Mouse (Mus musculus): ENCODE data around the gene Fam155a. TPM values are rescaled to one million over a fixed set of nuclear protein-coding genes. Genes with fewer than 3 reads are reported as not detected.

The Fam155a gene
- polyA plus RNA-seq, 1 experiment from 2014 or later = 0.07 TPM

- no peak overlapping the region for H3K27ac ChIP-seq (replicated peaks)
- H3K27me3 ChIP-seq = no peaks in the 10 kb centered on the region
- H3K9ac ChIP-seq = no peak overlapping the region
- H3K9me3 ChIP-seq (replicated peaks) = no peaks in the 10 kb centered on the region
- no peak overlapping the region for H3K4me3 ChIP-seq (replicated peaks)
- no peaks in the 10 kb centered on the region for H3K4me1 ChIP-seq (replicated peaks)
- 69% methylated on average over 3 of the region's 3 CpGs for WGBS (ENCODE audit: insufficient replicate concordance)
- ATAC-seq (ENCODE audit: insufficient read depth) = no peak
- no peak overlapping the region for H3K4me2 ChIP-seq
- no peaks in the 10 kb centered on the region for H3K36me3 ChIP-seq (replicated peaks)
Observed at GRCm38 (mm10) chr8:9549199-9549598, 221.8 kb downstream of the Fam155a start.

GRCm38 (mm10) chr8:9547558-9547954 lies 223.4 kb downstream of the Fam155a start:
- Histone ChIP-seq H3K9ac (no peak overlapping the region), H3K9me3 (replicated peaks) (no peaks in the 10 kb centered on the region), H3K27ac (replicated peaks) (no peak overlapping the region), H3K4me2 (no peak overlapping the region), H3K4me1 (replicated peaks) (no peaks in the 10 kb centered on the region), H3K36me3 (replicated peaks) (no peaks in the 10 kb centered on the region), H3K27me3 (no peaks in the 10 kb centered on the region), H3K4me3 (replicated peaks) (no peak overlapping the region)
- WGBS (ENCODE audit: insufficient replicate concordance) = 30% methylated on average over 2 of the region's 2 CpGs
- no peak for ATAC-seq (ENCODE audit: insufficient read depth)

GRCm38 (mm10) chr8:9546919-9547557 lies 223.9 kb downstream of the Fam155a start:
- no peak for ATAC-seq (ENCODE audit: insufficient read depth)
- no peak overlapping the region for H3K27ac ChIP-seq (replicated peaks)
- no peaks in the 10 kb centered on the region for H3K4me1 ChIP-seq (replicated peaks)
- 49% methylated on average over 6 of the region's 6 CpGs for WGBS (ENCODE audit: insufficient replicate concordance)
- H3K36me3 ChIP-seq (replicated peaks) = no peaks in the 10 kb centered on the region
- no peak overlapping the region for H3K9ac ChIP-seq
- H3K4me3 ChIP-seq (replicated peaks) = no peak overlapping the region
- no peaks in the 10 kb centered on the region for H3K9me3 ChIP-seq (replicated peaks)
- H3K4me2 ChIP-seq = no peak overlapping the region
- no peaks in the 10 kb centered on the region for H3K27me3 ChIP-seq

DNA sequence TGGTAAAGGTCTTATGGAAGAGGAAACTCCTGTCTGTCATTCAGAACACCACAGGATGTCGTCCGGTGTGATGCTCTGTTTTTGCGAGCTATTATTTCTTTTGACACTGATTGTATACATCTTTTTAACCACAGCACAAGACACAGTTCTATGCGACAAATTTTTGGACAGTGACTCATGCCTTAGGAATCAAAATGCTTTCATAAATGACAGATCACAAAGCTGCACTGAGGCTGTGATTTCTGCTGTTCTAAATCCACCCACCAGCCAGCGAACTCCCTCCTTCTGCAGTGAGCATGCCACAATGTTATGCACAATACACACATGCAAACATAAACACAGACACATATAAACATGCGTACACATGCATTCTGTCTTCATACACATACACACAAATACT lies 224.5 kb downstream of the Fam155a start:
- Histone ChIP-seq H3K4me1 (replicated peaks) (no peaks in the 10 kb centered on the region), H3K9ac (no peak overlapping the region), H3K27me3 (no peaks in the 10 kb centered on the region), H3K9me3 (replicated peaks) (no peaks in the 10 kb centered on the region), H3K4me3 (replicated peaks) (no peak overlapping the region), H3K27ac (replicated peaks) (no peak overlapping the region), H3K4me2 (no peak overlapping the region), H3K36me3 (replicated peaks) (no peaks in the 10 kb centered on the region)
- ATAC-seq (ENCODE audit: insufficient read depth) = no peak
- 42% methylated on average over 6 of the region's 6 CpGs for WGBS (ENCODE audit: insufficient replicate concordance)

DNA sequence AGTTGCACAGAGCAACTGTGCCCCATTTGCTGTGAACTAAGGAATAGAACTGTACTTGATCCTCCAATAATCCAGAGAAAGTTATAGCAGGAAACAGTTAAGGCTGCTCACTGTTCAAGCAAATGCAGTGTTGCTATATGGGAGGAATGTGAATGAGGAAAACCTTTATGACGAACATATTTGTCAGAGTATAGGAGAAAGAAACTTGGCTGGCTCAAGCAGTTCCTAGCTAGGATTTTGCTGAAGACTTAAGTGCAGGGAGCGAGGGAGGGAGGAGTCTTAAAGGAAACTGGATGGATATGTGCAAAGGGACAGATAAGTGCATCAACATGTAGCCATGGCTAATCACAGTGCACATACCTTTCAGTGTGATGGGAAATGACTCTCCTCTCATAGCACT lies 225.3 kb downstream of the Fam155a start:
- no peak for ATAC-seq (ENCODE audit: insufficient read depth)
- Histone ChIP-seq H3K4me1 (replicated peaks) (no peaks in the 10 kb centered on the region), H3K9ac (no peak overlapping the region), H3K36me3 (replicated peaks) (no peaks in the 10 kb centered on the region), H3K4me3 (replicated peaks) (no peak overlapping the region), H3K27ac (replicated peaks) (no peak overlapping the region), H3K9me3 (replicated peaks) (no peaks in the 10 kb centered on the region), H3K27me3 (no peaks in the 10 kb centered on the region), H3K4me2 (no peak overlapping the region)
- 38% methylated on average over 2 of the region's 2 CpGs for WGBS (ENCODE audit: insufficient replicate concordance)

- Histone ChIP-seq H3K4me3 (replicated peaks) (no peak overlapping the region), H3K9ac (no peak overlapping the region), H3K27me3 (no peaks in the 10 kb centered on the region), H3K27ac (replicated peaks) (no peak overlapping the region), H3K4me1 (replicated peaks) (no peaks in the 10 kb centered on the region), H3K9me3 (replicated peaks) (no peaks in the 10 kb centered on the region), H3K36me3 (replicated peaks) (no peaks in the 10 kb centered on the region), H3K4me2 (no peak overlapping the region)
- 60% methylated on average over 5 of the region's 5 CpGs for WGBS (ENCODE audit: insufficient replicate concordance)
- ATAC-seq (ENCODE audit: insufficient read depth) = no peak
Observed at GRCm38 (mm10) chr8:9535730-9536372, 235.1 kb downstream of the Fam155a start.

GRCm38 (mm10) chr8:9526515-9526914 lies 244.4 kb downstream of the Fam155a start:
- no peak overlapping the region for H3K9ac ChIP-seq
- H3K4me3 ChIP-seq (replicated peaks) = no peak overlapping the region
- ATAC-seq (ENCODE audit: insufficient read depth) = no peak
- no peaks in the 10 kb centered on the region for H3K27me3 ChIP-seq
- H3K4me1 ChIP-seq (replicated peaks) = no peaks in the 10 kb centered on the region
- no peak overlapping the region for H3K27ac ChIP-seq (replicated peaks)
- H3K4me2 ChIP-seq = no peak overlapping the region
- H3K36me3 ChIP-seq (replicated peaks) = no peaks in the 10 kb centered on the region
- WGBS (ENCODE audit: insufficient replicate concordance) = 69% methylated on average over 3 of the region's 3 CpGs
- H3K9me3 ChIP-seq (replicated peaks) = no peaks in the 10 kb centered on the region

- no peaks in the 10 kb centered on the region for H3K9me3 ChIP-seq (replicated peaks)
- no peak for ATAC-seq (ENCODE audit: insufficient read depth)
- WGBS (ENCODE audit: insufficient replicate concordance) = 53% methylated on average over 2 of the region's 2 CpGs
- no peaks in the 10 kb centered on the region for H3K4me1 ChIP-seq (replicated peaks)
- no peak overlapping the region for H3K27ac ChIP-seq (replicated peaks)
- no peak overlapping the region for H3K4me3 ChIP-seq (replicated peaks)
- no peak overlapping the region for H3K4me2 ChIP-seq
- H3K9ac ChIP-seq = no peak overlapping the region
- no peaks in the 10 kb centered on the region for H3K36me3 ChIP-seq (replicated peaks)
- no peaks in the 10 kb centered on the region for H3K27me3 ChIP-seq
Observed at GRCm38 (mm10) chr8:9521577-9521976, 249.4 kb downstream of the Fam155a start.

DNA sequence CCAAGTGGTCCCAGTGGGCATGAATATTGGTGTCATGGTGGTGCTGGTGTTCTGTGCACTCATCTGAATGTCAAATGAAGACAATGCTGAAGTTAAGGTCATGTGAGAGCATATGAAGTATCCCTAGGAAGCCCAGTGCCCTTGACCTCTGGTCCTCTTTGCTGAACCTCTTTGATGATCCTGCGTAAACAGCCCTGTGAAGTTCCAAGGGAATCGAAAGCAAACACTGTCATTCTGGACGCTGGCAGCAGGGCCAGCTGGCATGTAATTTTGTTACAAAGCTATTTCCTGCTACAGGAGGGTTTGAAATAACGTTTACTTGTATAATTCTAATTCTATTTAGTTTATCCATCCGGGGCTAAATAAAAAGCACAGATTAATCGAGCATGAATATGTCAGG lies 270.2 kb downstream of the Fam155a start:
- H3K9me3 ChIP-seq (replicated peaks) = no peaks in the 10 kb centered on the region
- no peaks in the 10 kb centered on the region for H3K36me3 ChIP-seq (replicated peaks)
- no peaks in the 10 kb centered on the region for H3K4me1 ChIP-seq (replicated peaks)
- no peak overlapping the region for H3K4me3 ChIP-seq (replicated peaks)
- 45% methylated on average over 6 of the region's 6 CpGs for WGBS (ENCODE audit: insufficient replicate concordance)
- H3K27ac ChIP-seq (replicated peaks) = no peak overlapping the region
- no peak for ATAC-seq (ENCODE audit: insufficient read depth)
- no peaks in the 10 kb centered on the region for H3K27me3 ChIP-seq
- H3K4me2 ChIP-seq = no peak overlapping the region
- H3K9ac ChIP-seq = no peak overlapping the region

DNA sequence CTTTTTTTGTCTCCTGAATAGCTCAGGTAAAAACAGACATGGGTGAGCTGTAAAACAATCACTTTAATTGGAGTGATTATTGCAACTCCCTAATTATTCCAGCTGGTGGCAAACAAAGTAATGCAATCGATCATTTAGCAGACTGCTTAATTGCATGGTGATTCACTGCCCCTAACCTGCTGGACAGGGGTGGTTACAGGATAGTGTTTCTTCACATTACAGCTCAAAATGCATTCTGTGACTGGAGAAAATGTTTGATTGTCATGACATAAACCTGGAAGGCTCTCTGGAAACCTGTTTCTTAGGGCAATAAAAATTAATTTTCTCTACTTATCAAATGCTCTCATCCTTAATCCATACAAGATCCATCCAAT lies 276.7 kb downstream of the Fam155a start:
- H3K9ac ChIP-seq = no peak overlapping the region

DNA sequence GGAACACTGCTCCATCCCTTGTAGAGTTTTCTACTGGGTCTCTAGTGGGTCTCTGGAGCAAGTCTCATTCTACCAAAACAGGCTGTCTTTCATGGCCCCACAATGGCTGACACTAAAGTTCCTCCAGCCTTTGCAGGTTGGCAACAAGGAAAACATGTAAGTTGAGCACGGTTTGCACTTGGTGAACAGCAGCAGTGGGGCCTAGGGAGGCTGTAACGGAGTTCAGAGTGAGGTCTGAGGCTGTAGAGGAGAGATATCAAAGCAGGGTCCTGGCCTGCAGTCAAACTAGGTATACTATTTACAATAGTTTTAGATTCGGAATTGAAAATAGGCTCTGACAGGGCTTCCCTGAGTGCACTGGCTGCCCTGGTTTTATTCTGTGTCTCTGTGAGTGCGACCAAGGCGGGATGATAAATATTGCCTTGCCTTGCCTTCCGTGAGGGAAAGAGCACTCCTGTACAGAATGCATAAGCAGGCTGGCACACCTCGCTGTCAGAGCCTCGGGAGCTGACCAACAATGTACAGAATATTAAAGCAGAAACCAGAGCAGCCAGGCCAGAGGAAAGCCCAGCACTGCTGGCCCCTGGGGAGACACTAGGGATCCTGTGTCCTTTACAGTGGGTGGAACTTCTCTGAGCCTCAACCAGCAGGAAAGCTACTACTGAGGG lies 277.3 kb downstream of the Fam155a start:
- Histone ChIP-seq H3K4me2 (no peak overlapping the region), H3K9me3 (replicated peaks) (no peaks in the 10 kb centered on the region), H3K9ac (no peak overlapping the region), H3K27me3 (no peaks in the 10 kb centered on the region), H3K4me3 (replicated peaks) (no peak overlapping the region), H3K4me1 (replicated peaks) (no peaks in the 10 kb centered on the region), H3K27ac (replicated peaks) (no peak overlapping the region), H3K36me3 (replicated peaks) (no peaks in the 10 kb centered on the region)
- WGBS (ENCODE audit: insufficient replicate concordance) = 52% methylated on average over 8 of the region's 8 CpGs
- ATAC-seq (ENCODE audit: insufficient read depth) = no peak

More for the DNA sequence above, 276.7 kb downstream of the Fam155a start:
- Histone ChIP-seq H3K36me3 (replicated peaks) (no peaks in the 10 kb centered on the region), H3K9me3 (replicated peaks) (no peaks in the 10 kb centered on the region), H3K4me3 (replicated peaks) (no peak overlapping the region), H3K4me1 (replicated peaks) (no peaks in the 10 kb centered on the region), H3K27me3 (no peaks in the 10 kb centered on the region), H3K27ac (replicated peaks) (no peak overlapping the region), H3K4me2 (no peak overlapping the region)
- ATAC-seq (ENCODE audit: insufficient read depth) = no peak
- 23% methylated on average over 1 of the region's 1 CpGs for WGBS (ENCODE audit: insufficient replicate concordance)
